Mouse (Mus musculus) heart, postnatal 10 days (tissue): ENCODE data around the gene Olfr133. TPM values are rescaled to one million over a fixed set of nuclear protein-coding genes. Genes with fewer than 3 reads are reported as not detected.
"Not testable (repeated sequence)": the region's sequence is repeated elsewhere in the genome, so short reads cannot be mapped to it uniquely, and the experiment has no call there.

Experiments used
- DNase-seq, 2 experiments: peaks; one replicate each; pipeline ENCODE4 v3.0.0; 2021
- intact Hi-C: fragments of 180-260 bp; cut with DNase I; formaldehyde crosslinking; loops from one replicate; pipeline ENCODE4 v1.15.1; 2025
- total RNA-seq, 2 experiments: library from RNA; stranded (reverse); gene quantifications; 2 replicates each; pipeline ENCODE4 v1.2.3; 2021

Olfr133 gene
- not detected for total RNA-seq

DNA sequence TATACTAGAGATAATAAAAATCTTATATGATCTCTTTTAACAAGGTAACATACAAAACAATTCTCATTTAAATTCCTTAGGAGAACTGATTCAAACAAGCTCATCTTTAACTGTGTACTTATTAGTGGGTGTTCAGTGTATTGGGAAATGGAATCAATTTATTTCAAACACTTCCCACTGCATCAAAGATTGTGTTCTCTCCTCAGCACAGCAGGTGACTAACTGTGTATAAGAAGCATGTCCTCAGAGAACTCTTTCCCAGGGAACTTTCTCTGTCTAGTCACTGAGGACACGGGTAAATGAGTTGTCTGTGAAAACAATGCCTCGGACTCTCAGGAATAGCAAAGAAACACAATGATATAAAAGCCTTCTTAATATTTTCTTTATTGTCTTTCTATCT lies at the start of gene Olfr133:
Gene Olfr133 (plus strand): TSS at position 301 of the 400 bp plus-strand sequence.
- DNase-seq: no peak
- intact Hi-C loops: no loop called here

GRCm38 (mm10) chr17:38124199-38124598 lies 20.9 kb upstream of the Olfr133 start:
- DNase-seq, intact Hi-C loops: not testable (repeated sequence)

GRCm38 (mm10) chr17:38125371-38125770 lies 19.7 kb upstream of the Olfr133 start:
- intact Hi-C loops, DNase-seq: not testable (repeated sequence)

- intact Hi-C loops: no loop called here
- DNase-seq: no peak
Observed at GRCm38 (mm10) chr17:38134426-38134825, 10.7 kb upstream of the Olfr133 start, which contains the start of gene Olfr132. Olfr132 (minus strand) TSS chr17:38134526.

DNA sequence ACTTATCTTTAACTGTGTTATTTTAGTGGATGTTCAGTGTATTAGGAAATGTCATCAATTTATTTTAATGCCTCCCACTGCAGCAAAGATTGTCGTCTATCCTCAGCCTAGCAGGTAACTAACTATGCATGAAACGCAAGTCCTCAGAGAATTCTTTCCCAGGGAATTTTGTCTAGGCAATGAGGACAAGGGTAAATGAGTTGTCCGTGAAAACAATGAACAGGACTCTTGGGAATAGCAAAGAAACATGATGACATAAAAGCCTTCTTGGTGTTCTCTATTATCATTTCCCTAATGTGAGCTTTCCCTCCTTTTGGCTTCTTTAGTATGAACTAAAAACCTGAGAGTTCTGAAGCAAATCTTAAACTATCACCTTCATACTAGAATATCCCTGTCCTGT lies 26.0 kb downstream of the Olfr133 start, which contains the start of gene Olfr134:
Gene Olfr134 (plus strand): TSS at position 301 of the 400 bp plus-strand sequence.
- no peak for DNase-seq
- intact Hi-C loops: no loop called here

Other genes with a start within 250 kb of the Olfr133 start
- gene Olfr127, start 244.8 kb upstream of the Olfr133 start, total RNA-seq: not detected
- gene Olfr128, start 224.7 kb upstream of the Olfr133 start, total RNA-seq: not detected
- gene Olfr761, start 192.2 kb upstream of the Olfr133 start, total RNA-seq: not detected
- gene Olfr129, start 85.2 kb upstream of the Olfr133 start, total RNA-seq: not detected
- not detected for gene Olfr130, start 81.4 kb upstream of the Olfr133 start, total RNA-seq
- not detected for gene Olfr131, start 56.6 kb upstream of the Olfr133 start, total RNA-seq
- not detected for gene Olfr132, start 10.8 kb upstream of the Olfr133 start, total RNA-seq
- gene Olfr134, start 26.1 kb downstream of the Olfr133 start, total RNA-seq: not detected
- not detected for gene Olfr135, start 59.1 kb downstream of the Olfr133 start, total RNA-seq
- gene Olfr138, start 115.8 kb downstream of the Olfr133 start, total RNA-seq: not detected
- gene Olfr137, start 162.3 kb downstream of the Olfr133 start, total RNA-seq: not detected
- gene Olfr136, start 184.6 kb downstream of the Olfr133 start, total RNA-seq: not detected